Mouse (Mus musculus): ENCODE measurements around the gene Tln2.

DNA sequence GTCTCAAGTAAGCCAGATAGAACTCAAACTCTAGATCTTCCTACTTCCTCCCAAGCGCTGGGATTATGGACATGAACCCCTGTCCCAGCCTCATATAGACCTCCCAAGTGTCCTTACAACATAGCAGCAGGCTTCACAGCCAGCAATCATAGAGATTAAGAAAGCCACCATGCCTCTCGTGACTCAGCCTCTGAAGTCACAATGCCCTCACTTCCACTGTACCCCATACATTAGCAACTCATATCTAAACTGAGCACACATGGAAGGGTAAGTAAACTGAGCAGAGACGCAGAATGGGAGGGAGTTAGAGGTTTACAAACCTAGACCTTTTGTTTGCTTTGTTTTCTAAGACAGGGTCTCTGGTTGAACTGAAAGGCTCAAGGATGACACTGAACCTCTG is 13.7 kb downstream of the Tln2 start:
- TF ChIP-seq CTCF (IDR thresholded peaks at IDR 0.05; ENCODE audit: low read depth, low read length): no peak
- TF ChIP-seq POLR2A (IDR thresholded peaks at IDR 0.05; ENCODE audit: insufficient read depth, low read length): no peak

Data from ES-Bruce4 (cell line).